Mouse (Mus musculus) G1E (cell line): ENCODE measurements around the gene Tent5a.

Experiments used
- CTCF ChIP-seq: IDR thresholded peaks from 2 replicates; pipeline ENCODE4 v1.5.1; 2012; ENCODE audit warnings: low read depth, low read length, inconsistent platforms, mixed read lengths
- GATA1 ChIP-seq: IDR thresholded peaks from 2 replicates; pipeline ENCODE4 v1.6.1; 2012; ENCODE audit warnings: borderline replicate concordance, low read length, inconsistent platforms, mixed read lengths
- GATA2 ChIP-seq: IDR thresholded peaks from 2 replicates; pipeline ENCODE4 v1.6.1; 2012; ENCODE audit warnings: low read depth, low read length, inconsistent platforms, borderline replicate concordance
- POLR2AphosphoS5 ChIP-seq: IDR thresholded peaks from 2 replicates; pipeline ENCODE4 v1.6.1; 2012; ENCODE audit warnings: low read depth, low read length, inconsistent platforms; ENCODE audit not compliant: insufficient replicate concordance
- TAL1 ChIP-seq: conservative IDR thresholded peaks from 2 replicates; pipeline ENCODE4 v1.6.1; 2012; ENCODE audit warnings: low read depth, low read length, inconsistent platforms, mixed read lengths

DNA sequence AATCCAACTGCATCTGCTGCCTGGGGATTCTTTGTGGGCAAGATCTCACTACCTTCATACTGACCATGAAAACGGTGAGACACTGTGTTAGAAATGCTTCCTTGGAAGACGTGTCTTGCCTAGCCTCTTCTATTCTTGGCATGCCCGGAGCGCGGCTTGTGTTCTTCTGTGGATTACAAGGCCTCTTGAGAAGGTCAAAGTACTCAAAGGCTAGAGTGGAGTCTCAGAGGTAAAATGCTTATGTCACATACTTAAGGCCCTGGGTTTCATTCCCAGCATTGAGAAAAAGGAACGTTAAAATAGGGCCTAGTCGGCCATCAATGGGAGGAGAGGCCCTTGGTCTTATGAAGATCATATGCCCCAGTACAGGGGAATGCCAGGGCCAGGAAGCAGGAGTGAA is 8.9 kb upstream of the Tent5a start:
- TF ChIP-seq TAL1 (no peak), CTCF (no peak), GATA1 (no peak), POLR2AphosphoS5 (no peak), GATA2 (no peak)
